Mouse (Mus musculus) MEL (cell line): ENCODE results near the gene Atp1a1.
A peak's percentile ranks its signal among the peaks of the same experiment; 100 is the strongest.

ENCODE experiments used
- CTCF ChIP-seq, 3 experiments: IDR thresholded peaks in 2 of 3; conservative IDR thresholded peaks in 1 of 3; 2 replicates each; pipeline ENCODE4 v1.5.1; 2011 to 2012; ENCODE audit warnings: low read length in 3 of 3, low read depth in 2 of 3, mild to moderate bottlenecking in 2 of 3, improper control_type of control experiment in 1 of 3, inconsistent platforms in 1 of 3, mixed read lengths in 1 of 3, moderate library complexity in 1 of 3; ENCODE audit not compliant: control insufficient read depth in 1 of 3, insufficient read depth in 1 of 3, poor library complexity in 1 of 3, severe bottlenecking in 1 of 3
- ETS1 ChIP-seq: IDR thresholded peaks from 2 replicates; pipeline ENCODE4 v1.6.1; 2012; ENCODE audit warnings: low read depth, mild to moderate bottlenecking, inconsistent platforms, low read length, improper control_type of control experiment, moderate library complexity
- GABPA ChIP-seq: IDR thresholded peaks from 2 replicates; pipeline ENCODE4 v1.6.1; 2012; ENCODE audit warnings: low read depth, mild to moderate bottlenecking, inconsistent platforms, low read length, improper control_type of control experiment, moderate library complexity
- MEF2A ChIP-seq: IDR thresholded peaks from 2 replicates; pipeline ENCODE4 v1.6.1; 2014; ENCODE audit warnings: low read depth, mild to moderate bottlenecking, inconsistent platforms, low read length, improper control_type of control experiment; ENCODE audit not compliant: poor library complexity, insufficient replicate concordance, severe bottlenecking; ENCODE audit errors: extremely low read depth
- MYB ChIP-seq: IDR thresholded peaks from 2 replicates; pipeline ENCODE4 v1.6.1; 2011; ENCODE audit warnings: mild to moderate bottlenecking, low read depth, low read length, improper control_type of control experiment
- NRF1 ChIP-seq: IDR thresholded peaks from 2 replicates; pipeline ENCODE4 v1.6.1; 2014; ENCODE audit warnings: low read depth, mild to moderate bottlenecking, inconsistent platforms, low read length, improper control_type of control experiment, moderate library complexity; ENCODE audit not compliant: poor library complexity, insufficient read depth, severe bottlenecking

GRCm38 (mm10) chr3:101603661-101604549, 579 bp downstream of the Atp1a1 start:
- TF ChIP-seq CTCF (IDR thresholded peaks at IDR 0.05 in 2 of 3, conservative IDR thresholded peaks at IDR 0.05 in 1 of 3; ENCODE audit: control insufficient read depth in 1 of 3, insufficient read depth in 1 of 3, low read depth in 2 of 3, low read length in 3 of 3, poor library complexity in 1 of 3, severe bottlenecking in 1 of 3) (peak in 2 of 3 experiments; percentile 47 to 61; a peak in 5 of 6 replicates), GABPA (no peak), ETS1 (no peak), MYB (no peak), NRF1 (no peak), MEF2A (no peak)
